Mouse (Mus musculus) kidney, embryonic 15.5 days (tissue): Measurements from ENCODE around the gene Hoxa1. TPM values are rescaled to one million over a fixed set of nuclear protein-coding genes. Genes with fewer than 3 reads are reported as not detected.
A peak's percentile ranks its signal among the peaks of the same experiment; 100 is the strongest.

Source experiments
- ATAC-seq: fragments of 200-750 bp; cut with Nextera tagmentation; replicated peaks from 2 replicates; pipeline ENCODE4 v1.8.0; 2017; ENCODE audit warnings: moderate TSS enrichment; ENCODE audit not compliant: low FRiP score
- H3K27ac ChIP-seq: fragments of 300-500 bp; sonication (generic); 2 replicates; pipeline ENCODE4 v1.5.1; 2015; ENCODE audit warnings: mild to moderate bottlenecking, inconsistent platforms
- H3K27me3 ChIP-seq: fragments of 300-500 bp; sonication (generic); 2 replicates; pipeline ENCODE4 v1.6.1; 2015; ENCODE audit warnings: inconsistent platforms
- H3K36me3 ChIP-seq: fragments of 300-500 bp; sonication (generic); 2 replicates; pipeline ENCODE4 v1.6.1; 2015; ENCODE audit warnings: inconsistent platforms
- H3K4me1 ChIP-seq: fragments of 300-500 bp; sonication (generic); 2 replicates; pipeline ENCODE4 v1.6.1; 2015; ENCODE audit warnings: inconsistent platforms
- H3K4me2 ChIP-seq: fragments of 300-500 bp; sonication (generic); 2 replicates; pipeline ENCODE4 v1.6.1; 2015; ENCODE audit warnings: moderate library complexity, mild to moderate bottlenecking, inconsistent platforms
- H3K4me3 ChIP-seq: fragments of 300-500 bp; sonication (generic); replicated peaks from 2 replicates; pipeline ENCODE4 v1.5.1; 2015; ENCODE audit warnings: mild to moderate bottlenecking, inconsistent platforms
- H3K9ac ChIP-seq: fragments of 300-500 bp; sonication (generic); 2 replicates; pipeline ENCODE4 v1.6.1; 2015; ENCODE audit warnings: mild to moderate bottlenecking, inconsistent platforms
- H3K9me3 ChIP-seq: fragments of 300-500 bp; sonication (generic); replicated peaks from 2 replicates; pipeline ENCODE4 v1.6.1; 2016; ENCODE audit warnings: inconsistent platforms
- WGBS: fragments of 180-500 bp; shearing (Covaris S2); methylation state at CpG from one replicate; pipeline ENCODE4 v1.1.7; 2015; ENCODE audit warnings: mixed read lengths; 5-methylcytosine and 5-hydroxymethylcytosine counted together
- polyA plus RNA-seq: library from polyadenylated mRNA; unstranded; fragments of >200 nt; fragmentation: Nextera tagmentation; extraction: Ambion mirVana; gene quantifications from 2 replicates; pipeline ENCODE4 v1.2.1, GENCODE M21; 2015

The Hoxa1 gene
- polyA plus RNA-seq, 1 experiment from 2014 or later: 0.81 TPM

- no peak overlapping the region for H3K27ac ChIP-seq
- WGBS: 42% methylated on average over 16 of the region's 16 CpGs
- H3K4me1 ChIP-seq: peaks cover 26% of the 10 kb centered on the region
- ATAC-seq: no peak
- no peak overlapping the region for H3K4me3 ChIP-seq
- no peak overlapping the region for H3K9ac ChIP-seq
- no peaks in the 10 kb centered on the region for H3K36me3 ChIP-seq
- H3K27me3 ChIP-seq: peaks cover 79% of the 10 kb centered on the region
- H3K4me2 ChIP-seq: no peak overlapping the region
- H3K9me3 ChIP-seq: no peaks in the 10 kb centered on the region
Measured at GRCm38 (mm10) chr6:52152226-52153193, 5.6 kb downstream of the Hoxa1 start.

GRCm38 (mm10) chr6:52151571-52151970 lies 6.5 kb downstream of the Hoxa1 start:
- WGBS: 63% methylated on average over 4 of the region's 4 CpGs
- Histone ChIP-seq H3K4me2 (no peak overlapping the region), H3K27me3 (peaks cover 74% of the 10 kb centered on the region), H3K4me1 (peaks cover 17% of the 10 kb centered on the region), H3K9ac (no peak overlapping the region), H3K9me3 (no peaks in the 10 kb centered on the region), H3K4me3 (no peak overlapping the region), H3K27ac (no peak overlapping the region), H3K36me3 (no peaks in the 10 kb centered on the region)
- ATAC-seq: no peak

- no peak overlapping the region for H3K4me3 ChIP-seq
- 9% methylated on average over 16 of the region's 16 CpGs for WGBS
Measured at GRCm38 (mm10) chr6:52150401-52150966, 7.6 kb downstream of the Hoxa1 start.

GRCm38 (mm10) chr6:52139115-52139514 lies 19.0 kb downstream of the Hoxa1 start:
- no peaks in the 10 kb centered on the region for H3K36me3 ChIP-seq
- WGBS: 84% methylated on average over 5 of the region's 5 CpGs
- no peak for ATAC-seq

More at GRCm38 (mm10) chr6:52150401-52150966, 7.6 kb downstream of the Hoxa1 start:
- Histone ChIP-seq H3K36me3 (no peaks in the 10 kb centered on the region), H3K9ac (no peak overlapping the region), H3K4me1 (peaks cover 14% of the 10 kb centered on the region), H3K27ac (no peak overlapping the region), H3K9me3 (no peaks in the 10 kb centered on the region), H3K27me3 (peaks cover 67% of the 10 kb centered on the region), H3K4me2 (peak overlapping the region; percentile 48)
- no peak; the same call in 1 of the 2 replicates for ATAC-seq

GRCm38 (mm10) chr6:52138576-52138975 lies 19.5 kb downstream of the Hoxa1 start:
- no peak for ATAC-seq

More at GRCm38 (mm10) chr6:52139115-52139514, 19.0 kb downstream of the Hoxa1 start:
- Histone ChIP-seq H3K4me3 (no peak overlapping the region), H3K27me3 (no peaks in the 10 kb centered on the region), H3K4me2 (no peak overlapping the region), H3K9ac (no peak overlapping the region), H3K27ac (no peak overlapping the region), H3K4me1 (no peaks in the 10 kb centered on the region), H3K9me3 (no peaks in the 10 kb centered on the region)

GRCm38 (mm10) chr6:52137841-52138535 lies 20.1 kb downstream of the Hoxa1 start:
- Histone ChIP-seq H3K9me3 (no peaks in the 10 kb centered on the region), H3K27me3 (no peaks in the 10 kb centered on the region), H3K9ac (no peak overlapping the region), H3K27ac (no peak overlapping the region), H3K4me1 (no peaks in the 10 kb centered on the region), H3K36me3 (no peaks in the 10 kb centered on the region), H3K4me3 (no peak overlapping the region), H3K4me2 (no peak overlapping the region)
- 62% methylated on average over 9 of the region's 9 CpGs for WGBS
- no peak for ATAC-seq

More at GRCm38 (mm10) chr6:52138576-52138975, 19.5 kb downstream of the Hoxa1 start:
- no peaks in the 10 kb centered on the region for H3K36me3 ChIP-seq
- no peaks in the 10 kb centered on the region for H3K27me3 ChIP-seq
- H3K9ac ChIP-seq: no peak overlapping the region
- no peaks in the 10 kb centered on the region for H3K4me1 ChIP-seq
- H3K4me2 ChIP-seq: no peak overlapping the region
- 53% methylated on average over 10 of the region's 10 CpGs for WGBS
- H3K27ac ChIP-seq: no peak overlapping the region
- no peak overlapping the region for H3K4me3 ChIP-seq
- no peaks in the 10 kb centered on the region for H3K9me3 ChIP-seq

- ATAC-seq: no peak
- H3K27me3 ChIP-seq: no peaks in the 10 kb centered on the region
- no peaks in the 10 kb centered on the region for H3K36me3 ChIP-seq
- H3K4me1 ChIP-seq: peaks cover 16% of the 10 kb centered on the region
- H3K27ac ChIP-seq: no peak overlapping the region
- no peak overlapping the region for H3K4me3 ChIP-seq
- H3K9me3 ChIP-seq: 0 out of 2 replicates have a peak, but pooled peaks cover 6% of the 10 kb centered on the region
- 66% methylated on average over 4 of the region's 4 CpGs for WGBS
- H3K4me2 ChIP-seq: no peak overlapping the region
- no peak overlapping the region for H3K9ac ChIP-seq
Measured at GRCm38 (mm10) chr6:52123673-52124072, 34.4 kb downstream of the Hoxa1 start.

GRCm38 (mm10) chr6:52121173-52121572 lies 36.9 kb downstream of the Hoxa1 start:
- 23% methylated on average over 3 of the region's 3 CpGs for WGBS

GRCm38 (mm10) chr6:52118903-52119635 lies 39.0 kb downstream of the Hoxa1 start:
- no peak overlapping the region for H3K4me2 ChIP-seq
- H3K36me3 ChIP-seq: no peaks in the 10 kb centered on the region
- no peak for ATAC-seq
- peaks cover 41% of the 10 kb centered on the region for H3K4me1 ChIP-seq
- no peak overlapping the region for H3K4me3 ChIP-seq
- WGBS: 16% methylated on average over 6 of the region's 6 CpGs
- no peak overlapping the region for H3K9ac ChIP-seq
- H3K27ac ChIP-seq: no peak overlapping the region
- no peaks in the 10 kb centered on the region for H3K9me3 ChIP-seq
- H3K27me3 ChIP-seq: no peaks in the 10 kb centered on the region

More at GRCm38 (mm10) chr6:52121173-52121572, 36.9 kb downstream of the Hoxa1 start:
- Histone ChIP-seq H3K9ac (no peak overlapping the region), H3K36me3 (no peaks in the 10 kb centered on the region), H3K4me3 (no peak overlapping the region), H3K4me2 (no peak overlapping the region), H3K27ac (no peak overlapping the region), H3K9me3 (no peaks in the 10 kb centered on the region), H3K4me1 (peaks cover 30% of the 10 kb centered on the region), H3K27me3 (no peaks in the 10 kb centered on the region)
- ATAC-seq: peak; percentile 74; the same call in 1 of the 2 replicates

- Histone ChIP-seq H3K4me3 (no peak overlapping the region), H3K27ac (no peak overlapping the region), H3K4me1 (peaks cover 46% of the 10 kb centered on the region), H3K27me3 (0 out of 2 replicates have a peak, but pooled peaks cover 4% of the 10 kb centered on the region), H3K9ac (no peak overlapping the region), H3K4me2 (0 out of 2 replicates have a peak overlapping the region, but pooled peaks have one; percentile 17), H3K36me3 (no peaks in the 10 kb centered on the region), H3K9me3 (no peaks in the 10 kb centered on the region)
- 20% methylated on average over 5 of the region's 5 CpGs for WGBS
- no peak for ATAC-seq
Measured at GRCm38 (mm10) chr6:52115899-52116298, 42.2 kb downstream of the Hoxa1 start.

GRCm38 (mm10) chr6:52111846-52112245 lies 46.3 kb downstream of the Hoxa1 start:
- Histone ChIP-seq H3K9me3 (no peaks in the 10 kb centered on the region), H3K4me3 (no peak overlapping the region), H3K9ac (no peak overlapping the region), H3K36me3 (no peaks in the 10 kb centered on the region), H3K4me2 (no peak overlapping the region), H3K27me3 (0 out of 2 replicates have a peak, but pooled peaks cover 4% of the 10 kb centered on the region), H3K4me1 (peaks cover 26% of the 10 kb centered on the region), H3K27ac (no peak overlapping the region)
- WGBS: 48% methylated on average over 4 of the region's 4 CpGs
- ATAC-seq: no peak
